Mouse (Mus musculus) midbrain, embryonic 14.5 days (tissue): ENCODE measurements at regions not wholly inside any gene's neighbourhood (a gene's known extent, or its start where the extent isn't known, plus 50 kb on each side); places are given as distances from the start of the nearest gene placed in this dataset.
A peak's percentile ranks its signal among the peaks of the same experiment; 100 is the strongest.

Source experiments
- ATAC-seq: fragments of 200-750 bp; cut with Nextera tagmentation; 2 replicates; pipeline ENCODE4 v1.8.0; 2017; ENCODE audit warnings: moderate number of reproducible peaks, moderate library complexity; ENCODE audit not compliant: low FRiP score, low TSS enrichment
- DNase-seq: peaks from one replicate; pipeline ENCODE4 v3.0.0-alpha.2; 2015
- H3K27ac ChIP-seq: fragments of 300-500 bp; sonication (generic); replicated peaks from 2 replicates; pipeline ENCODE4 v1.5.1; 2014; ENCODE audit warnings: mild to moderate bottlenecking, low read depth, low read length, moderate library complexity
- H3K27me3 ChIP-seq: fragments of 300-500 bp; sonication (generic); 2 replicates; pipeline ENCODE4 v1.6.1; 2014; ENCODE audit warnings: low read length, control low read depth, mixed read lengths; ENCODE audit not compliant: control insufficient read depth, insufficient read depth
- H3K36me3 ChIP-seq: fragments of 300-500 bp; sonication (generic); 2 replicates; pipeline ENCODE4 v1.6.1; 2014; ENCODE audit warnings: low read length, control low read depth; ENCODE audit not compliant: control insufficient read depth, insufficient read depth
- H3K4me1 ChIP-seq: fragments of 300-500 bp; sonication (generic); 2 replicates; pipeline ENCODE4 v1.6.1; 2014; ENCODE audit warnings: mild to moderate bottlenecking, antibody characterized with exemption, low read length, control low read depth; ENCODE audit not compliant: control insufficient read depth, insufficient read depth
- H3K4me2 ChIP-seq: fragments of 300-500 bp; sonication (generic); 2 replicates; pipeline ENCODE4 v1.6.1; 2014; ENCODE audit warnings: mild to moderate bottlenecking, low read length, moderate library complexity
- H3K4me3 ChIP-seq: fragments of 300-500 bp; sonication (generic); replicated peaks from 2 replicates; pipeline ENCODE4 v1.5.1; 2014; ENCODE audit warnings: low read depth, low read length
- H3K9ac ChIP-seq: fragments of 300-500 bp; sonication (generic); replicated peaks from 2 replicates; pipeline ENCODE4 v1.6.1; 2014; ENCODE audit warnings: mild to moderate bottlenecking, low read length, moderate library complexity
- H3K9me3 ChIP-seq: fragments of 300-500 bp; sonication (generic); 2 replicates; pipeline ENCODE4 v1.6.1; 2016; ENCODE audit warnings: low read length, control low read depth, mixed read lengths; ENCODE audit not compliant: control insufficient read depth
- WGBS: fragments of 180-500 bp; shearing (Covaris S2); extraction: QIAGEN DNeasy Blood & Tissue Kit; methylation state at CpG from one replicate; pipeline ENCODE4 v1.1.7; 2014; 5-methylcytosine and 5-hydroxymethylcytosine counted together

- H3K27me3 ChIP-seq, result no peaks in the 10 kb centered on the region
- H3K4me1 ChIP-seq, result peaks cover 44% of the 10 kb centered on the region
- 29% methylated on average over 9 of the region's 9 CpGs for WGBS
- peak overlapping the region; percentile 98 for H3K27ac ChIP-seq
- peak overlapping the region; percentile 47 for H3K4me2 ChIP-seq
- H3K36me3 ChIP-seq, result 0 out of 2 replicates have a peak, but pooled peaks cover 5% of the 10 kb centered on the region
- peak; percentile 89 for DNase-seq
- ATAC-seq, result peak; percentile 87
- H3K4me3 ChIP-seq, result 0 out of 2 replicates have a peak overlapping the region, but pooled peaks have one; percentile 9
- H3K9me3 ChIP-seq, result no peaks in the 10 kb centered on the region
- peak overlapping the region; percentile 32 for H3K9ac ChIP-seq
These were observed 285.1 kb upstream of the Ubash3b start for GRCm38 (mm10) chr9:41446431-41447203.

- no peak for ATAC-seq
- 94% methylated on average over 3 of the region's 3 CpGs for WGBS
These were observed 280.9 kb upstream of the Ubash3b start for GRCm38 (mm10) chr9:41442418-41442817.

GRCm38 (mm10) chr9:41439979-41440378, 278.5 kb upstream of the Ubash3b start:
- Histone ChIP-seq H3K27ac (no peak overlapping the region), H3K4me1 (no peaks in the 10 kb centered on the region), H3K4me2 (no peak overlapping the region), H3K9me3 (peaks cover 22% of the 10 kb centered on the region), H3K9ac (no peak overlapping the region), H3K36me3 (peaks cover 17% of the 10 kb centered on the region; the same call in 1 of the 2 replicates), H3K27me3 (no peaks in the 10 kb centered on the region), H3K4me3 (no peak overlapping the region)
- 94% methylated on average over 4 of the region's 4 CpGs for WGBS
- ATAC-seq (no peak), DNase-seq (no peak)

More at GRCm38 (mm10) chr9:41442418-41442817, 280.9 kb upstream of the Ubash3b start:
- no peak for DNase-seq
- Histone ChIP-seq H3K36me3 (peaks cover 17% of the 10 kb centered on the region; the same call in 1 of the 2 replicates), H3K4me3 (no peak overlapping the region), H3K4me1 (peaks cover 18% of the 10 kb centered on the region), H3K4me2 (no peak overlapping the region), H3K9me3 (peaks cover 16% of the 10 kb centered on the region), H3K27ac (no peak overlapping the region), H3K9ac (no peak overlapping the region), H3K27me3 (no peaks in the 10 kb centered on the region)

- WGBS, result 98% methylated on average over 2 of the region's 2 CpGs
- ATAC-seq, result no peak
- no peak overlapping the region for H3K9ac ChIP-seq
- no peaks in the 10 kb centered on the region for H3K27me3 ChIP-seq
- no peak overlapping the region for H3K4me2 ChIP-seq
- DNase-seq, result peak; percentile 67
- peaks cover 17% of the 10 kb centered on the region; the same call in 1 of the 2 replicates for H3K36me3 ChIP-seq
- no peaks in the 10 kb centered on the region for H3K4me1 ChIP-seq
- no peak overlapping the region for H3K4me3 ChIP-seq
- no peak overlapping the region for H3K27ac ChIP-seq
- peaks cover 22% of the 10 kb centered on the region for H3K9me3 ChIP-seq
These were observed 276.6 kb upstream of the Ubash3b start for GRCm38 (mm10) chr9:41438141-41438540.

GRCm38 (mm10) chr9:41430391-41431343, 269.2 kb upstream of the Ubash3b start:
- H3K4me2 ChIP-seq, result peak overlapping the region; percentile 6; the same call in 1 of the 2 replicates
- H3K27ac ChIP-seq, result peak overlapping the region; percentile 71
- no peak overlapping the region; the same call in 1 of the 2 replicates for H3K9ac ChIP-seq
- H3K9me3 ChIP-seq, result no peaks in the 10 kb centered on the region
- DNase-seq, result peak; percentile 68
- ATAC-seq, result no peak; the same call in 1 of the 2 replicates
- H3K27me3 ChIP-seq, result no peaks in the 10 kb centered on the region
- H3K36me3 ChIP-seq, result peaks cover 9% of the 10 kb centered on the region; the same call in 1 of the 2 replicates
- no peak overlapping the region for H3K4me3 ChIP-seq
- WGBS, result 16% methylated on average over 16 of the region's 16 CpGs
- peaks cover 22% of the 10 kb centered on the region for H3K4me1 ChIP-seq

GRCm38 (mm10) chr9:41429711-41430390, 268.4 kb upstream of the Ubash3b start:
- DNase-seq (peak; percentile 58), ATAC-seq (peak; percentile 53; the same call in 1 of the 2 replicates)
- H3K9me3 ChIP-seq, result no peaks in the 10 kb centered on the region
- H3K4me2 ChIP-seq, result 0 out of 2 replicates have a peak overlapping the region, but pooled peaks have one; percentile 3
- WGBS, result 7% methylated on average over 10 of the region's 10 CpGs
- H3K9ac ChIP-seq, result no peak overlapping the region
- H3K4me3 ChIP-seq, result no peak overlapping the region
- peaks cover 9% of the 10 kb centered on the region; the same call in 1 of the 2 replicates for H3K36me3 ChIP-seq
- H3K27me3 ChIP-seq, result no peaks in the 10 kb centered on the region
- H3K27ac ChIP-seq, result peak overlapping the region; percentile 71
- H3K4me1 ChIP-seq, result peaks cover 26% of the 10 kb centered on the region

- no peak overlapping the region for H3K27ac ChIP-seq
- H3K27me3 ChIP-seq, result no peaks in the 10 kb centered on the region
- no peak overlapping the region for H3K4me3 ChIP-seq
- 40% methylated on average over 4 of the region's 4 CpGs for WGBS
- H3K4me2 ChIP-seq, result no peak overlapping the region
- DNase-seq (peak; percentile 43), ATAC-seq (no peak)
- peaks cover 9% of the 10 kb centered on the region; the same call in 1 of the 2 replicates for H3K36me3 ChIP-seq
- no peak overlapping the region for H3K9ac ChIP-seq
- H3K9me3 ChIP-seq, result no peaks in the 10 kb centered on the region
- peaks cover 26% of the 10 kb centered on the region for H3K4me1 ChIP-seq
These were observed 267.7 kb upstream of the Ubash3b start for GRCm38 (mm10) chr9:41429236-41429635.

GRCm38 (mm10) chr9:41426698-41427097, 265.2 kb upstream of the Ubash3b start:
- H3K27me3 ChIP-seq, result no peaks in the 10 kb centered on the region
- H3K4me1 ChIP-seq, result peaks cover 26% of the 10 kb centered on the region
- H3K4me2 ChIP-seq, result no peak overlapping the region
- H3K27ac ChIP-seq, result no peak overlapping the region
- DNase-seq (no peak), ATAC-seq (no peak)
- WGBS, result 94% methylated on average over 7 of the region's 7 CpGs
- H3K9me3 ChIP-seq, result no peaks in the 10 kb centered on the region
- no peak overlapping the region for H3K9ac ChIP-seq
- peaks cover 9% of the 10 kb centered on the region; the same call in 1 of the 2 replicates for H3K36me3 ChIP-seq
- no peak overlapping the region for H3K4me3 ChIP-seq
